Mouse (Mus musculus) kidney, postnatal 0 days (tissue): ENCODE data around the gene B130006D01Rik. TPM values are rescaled to one million over a fixed set of nuclear protein-coding genes. Genes with fewer than 3 reads are reported as not detected.

Experiments used
- ATAC-seq: fragments of 200-750 bp; cut with Nextera tagmentation; replicated peaks from 2 replicates; pipeline ENCODE4 v1.8.0; 2017; ENCODE audit warnings: low read depth, moderate number of reproducible peaks, moderate TSS enrichment, moderate library complexity; ENCODE audit not compliant: low FRiP score
- DNase-seq: peaks from one replicate; pipeline ENCODE4 v3.0.0-alpha.2; 2016; ENCODE audit warnings: low spot score
- H3K27ac ChIP-seq: fragments of 300-500 bp; sonication (generic); 2 replicates; pipeline ENCODE4 v1.5.1; 2014; ENCODE audit warnings: mild to moderate bottlenecking
- H3K27me3 ChIP-seq: fragments of 300-500 bp; sonication (generic); 2 replicates; pipeline ENCODE4 v1.6.1; 2014; ENCODE audit warnings: low read length, mixed read lengths; ENCODE audit not compliant: insufficient read depth
- H3K36me3 ChIP-seq: fragments of 300-500 bp; sonication (generic); 2 replicates; pipeline ENCODE4 v1.6.1; 2014; ENCODE audit warnings: low read length, mixed read lengths; ENCODE audit not compliant: insufficient read depth
- H3K4me1 ChIP-seq: fragments of 300-500 bp; sonication (generic); replicated peaks from 2 replicates; pipeline ENCODE4 v1.6.1; 2014; ENCODE audit warnings: antibody characterized with exemption, low read length, mixed read lengths; ENCODE audit not compliant: insufficient read depth
- H3K4me2 ChIP-seq: fragments of 300-500 bp; sonication (generic); 2 replicates; pipeline ENCODE4 v1.6.1; 2014; ENCODE audit warnings: mild to moderate bottlenecking, low read length, moderate library complexity, mixed read lengths
- H3K4me3 ChIP-seq: fragments of 300-500 bp; sonication (generic); replicated peaks from 2 replicates; pipeline ENCODE4 v1.5.1; 2014; ENCODE audit warnings: low read depth, low read length
- H3K9ac ChIP-seq: fragments of 300-500 bp; sonication (generic); 2 replicates; pipeline ENCODE4 v1.6.1; 2014; ENCODE audit warnings: low read depth, low read length
- H3K9me3 ChIP-seq: fragments of 300-500 bp; sonication (generic); replicated peaks from 2 replicates; pipeline ENCODE4 v1.6.1; 2016; ENCODE audit warnings: low read length, inconsistent platforms, mixed read lengths
- CTCF ChIP-seq: IDR thresholded peaks from 2 replicates; pipeline ENCODE4 v1.5.1; 2016; ENCODE audit warnings: antibody characterized with exemption, low read depth, mild to moderate bottlenecking, moderate library complexity
- WGBS: fragments of 180-500 bp; shearing (Covaris S2); extraction: QIAGEN DNeasy Blood & Tissue Kit; methylation state at CpG from one replicate; pipeline ENCODE4 v1.1.7; 2014; 5-methylcytosine and 5-hydroxymethylcytosine counted together
- polyA plus RNA-seq: library from polyadenylated mRNA; unstranded; fragments of >200 nt; fragmentation: Nextera tagmentation; extraction: Ambion mirVana; gene quantifications from 2 replicates; pipeline ENCODE4 v1.2.1, GENCODE M21; 2015

The B130006D01Rik gene
- polyA plus RNA-seq, 1 experiment from 2014 or later, result 0.22 TPM

GRCm38 (mm10) chr11:95762996-95763395 lies 39.6 kb downstream of the B130006D01Rik start:
- Histone ChIP-seq H3K4me3 (no peak overlapping the region), H3K27me3 (no peaks in the 10 kb centered on the region), H3K36me3 (0 out of 2 replicates have a peak, but pooled peaks cover 8% of the 10 kb centered on the region), H3K4me1 (no peaks in the 10 kb centered on the region), H3K27ac (no peak overlapping the region), H3K4me2 (no peak overlapping the region), H3K9me3 (no peaks in the 10 kb centered on the region), H3K9ac (no peak overlapping the region)
- TF ChIP-seq CTCF, result no peak
- ATAC-seq, result no peak
- 68% methylated on average over 4 of the region's 4 CpGs for WGBS
- DNase-seq, result no peak

- DNase-seq (no peak), ATAC-seq (no peak)
- no peak for TF ChIP-seq CTCF
- no peak overlapping the region for H3K4me2 ChIP-seq
- H3K27me3 ChIP-seq, result no peaks in the 10 kb centered on the region
- no peaks in the 10 kb centered on the region for H3K4me1 ChIP-seq
- H3K36me3 ChIP-seq, result peaks cover 16% of the 10 kb centered on the region; the same call in 1 of the 2 replicates
- H3K9me3 ChIP-seq, result no peaks in the 10 kb centered on the region
- H3K4me3 ChIP-seq, result no peak overlapping the region
- H3K27ac ChIP-seq, result no peak overlapping the region
- H3K9ac ChIP-seq, result no peak overlapping the region
- WGBS, result 66% methylated on average over 8 of the region's 8 CpGs
Measured at GRCm38 (mm10) chr11:95764806-95765205, 41.4 kb downstream of the B130006D01Rik start.

GRCm38 (mm10) chr11:95765334-95765733 lies 41.9 kb downstream of the B130006D01Rik start:
- no peak overlapping the region for H3K27ac ChIP-seq
- no peak overlapping the region for H3K4me3 ChIP-seq
- peaks cover 18% of the 10 kb centered on the region; the same call in 1 of the 2 replicates for H3K36me3 ChIP-seq
- H3K9me3 ChIP-seq, result no peaks in the 10 kb centered on the region
- H3K27me3 ChIP-seq, result no peaks in the 10 kb centered on the region
- H3K4me1 ChIP-seq, result no peaks in the 10 kb centered on the region
- no peak for DNase-seq
- 57% methylated on average over 10 of the region's 10 CpGs for WGBS
- no peak overlapping the region for H3K4me2 ChIP-seq
- no peak overlapping the region for H3K9ac ChIP-seq
- no peak for ATAC-seq
- TF ChIP-seq CTCF, result no peak

GRCm38 (mm10) chr11:95768244-95768643 lies 44.9 kb downstream of the B130006D01Rik start:
- peaks cover 17% of the 10 kb centered on the region; the same call in 1 of the 2 replicates for H3K36me3 ChIP-seq
- H3K9me3 ChIP-seq, result no peaks in the 10 kb centered on the region
- no peak overlapping the region for H3K27ac ChIP-seq
- no peak overlapping the region for H3K4me3 ChIP-seq
- TF ChIP-seq CTCF, result no peak
- H3K4me2 ChIP-seq, result no peak overlapping the region
- H3K4me1 ChIP-seq, result peaks cover 5% of the 10 kb centered on the region; the same call in 1 of the 2 replicates
- no peak for ATAC-seq
- H3K9ac ChIP-seq, result no peak overlapping the region
- no peaks in the 10 kb centered on the region for H3K27me3 ChIP-seq
- WGBS, result 54% methylated on average over 6 of the region's 6 CpGs
- DNase-seq, result no peak

GRCm38 (mm10) chr11:95769208-95769607 lies 45.8 kb downstream of the B130006D01Rik start:
- DNase-seq (no peak), ATAC-seq (no peak)
- no peak for TF ChIP-seq CTCF
- no peaks in the 10 kb centered on the region for H3K27me3 ChIP-seq
- H3K4me2 ChIP-seq, result no peak overlapping the region
- H3K4me1 ChIP-seq, result peaks cover 5% of the 10 kb centered on the region; the same call in 1 of the 2 replicates
- WGBS, result 92% methylated on average over 10 of the region's 10 CpGs
- no peaks in the 10 kb centered on the region for H3K9me3 ChIP-seq
- peaks cover 10% of the 10 kb centered on the region; the same call in 1 of the 2 replicates for H3K36me3 ChIP-seq
- H3K27ac ChIP-seq, result peak overlapping the region; percentile 39; the same call in 1 of the 2 replicates
- H3K4me3 ChIP-seq, result no peak overlapping the region
- no peak overlapping the region for H3K9ac ChIP-seq

- Histone ChIP-seq H3K36me3 (peaks cover 12% of the 10 kb centered on the region; the same call in 1 of the 2 replicates), H3K9me3 (no peaks in the 10 kb centered on the region), H3K27ac (peak overlapping the region; percentile 54), H3K27me3 (no peaks in the 10 kb centered on the region), H3K9ac (no peak overlapping the region), H3K4me3 (no peak overlapping the region), H3K4me1 (peaks cover 5% of the 10 kb centered on the region; the same call in 1 of the 2 replicates), H3K4me2 (no peak overlapping the region)
- DNase-seq (peak; percentile 55), ATAC-seq (no peak)
- 66% methylated on average over 9 of the region's 9 CpGs for WGBS
- TF ChIP-seq CTCF, result peak; percentile 60
Measured at GRCm38 (mm10) chr11:95770720-95771364, 47.5 kb downstream of the B130006D01Rik start.
